Mouse (Mus musculus) hindbrain, postnatal 0 days (tissue): ENCODE data around the gene R3hcc1l. TPM values are rescaled to one million over a fixed set of nuclear protein-coding genes. Genes with fewer than 3 reads are reported as not detected.

Experiments
- ATAC-seq: fragments of 200-750 bp; cut with Nextera tagmentation; 2 replicates; pipeline ENCODE4 v1.8.0; 2017; ENCODE audit warnings: mild to moderate bottlenecking, moderate TSS enrichment, moderate library complexity
- DNase-seq: peaks from one replicate; pipeline ENCODE4 v3.0.0-alpha.2; 2015; ENCODE audit warnings: low spot score
- H3K27ac ChIP-seq: fragments of 300-500 bp; sonication (generic); 2 replicates; pipeline ENCODE4 v1.5.1; 2014; ENCODE audit warnings: mild to moderate bottlenecking
- H3K27me3 ChIP-seq: fragments of 300-500 bp; sonication (generic); 2 replicates; pipeline ENCODE4 v1.6.1; 2014; ENCODE audit warnings: low read length, mixed read lengths; ENCODE audit not compliant: insufficient read depth
- H3K36me3 ChIP-seq: fragments of 300-500 bp; sonication (generic); 2 replicates; pipeline ENCODE4 v1.6.1; 2014; ENCODE audit warnings: low read length, mixed read lengths; ENCODE audit not compliant: insufficient read depth
- H3K4me1 ChIP-seq: fragments of 300-500 bp; sonication (generic); 2 replicates; pipeline ENCODE4 v1.6.1; 2014; ENCODE audit warnings: antibody characterized with exemption, low read length, mixed read lengths; ENCODE audit not compliant: insufficient read depth
- H3K4me2 ChIP-seq: fragments of 300-500 bp; sonication (generic); 2 replicates; pipeline ENCODE4 v1.6.1; 2014; ENCODE audit warnings: low read depth, mild to moderate bottlenecking, low read length, moderate library complexity, mixed read lengths
- H3K4me3 ChIP-seq: fragments of 300-500 bp; sonication (generic); 2 replicates; pipeline ENCODE4 v1.5.1; 2014; ENCODE audit warnings: low read length
- H3K9ac ChIP-seq: fragments of 300-500 bp; sonication (generic); replicated peaks from 2 replicates; pipeline ENCODE4 v1.6.1; 2014; ENCODE audit warnings: mild to moderate bottlenecking, low read length, moderate library complexity, mixed read lengths
- H3K9me3 ChIP-seq: fragments of 300-500 bp; sonication (generic); 2 replicates; pipeline ENCODE4 v1.6.1; 2016; ENCODE audit warnings: low read length, mixed read lengths
- CTCF ChIP-seq: IDR thresholded peaks from 2 replicates; pipeline ENCODE4 v1.5.1; 2016; ENCODE audit warnings: antibody characterized with exemption, control low read depth, low read depth
- WGBS: fragments of 180-500 bp; shearing (Covaris S2); extraction: QIAGEN DNeasy Blood & Tissue Kit; methylation state at CpG from one replicate; pipeline ENCODE4 v1.1.7; 2014; 5-methylcytosine and 5-hydroxymethylcytosine counted together
- polyA plus RNA-seq: library from polyadenylated mRNA; unstranded; fragments of >200 nt; fragmentation: Nextera tagmentation; extraction: Ambion mirVana; gene quantifications from 2 replicates; pipeline ENCODE4 v1.2.1, GENCODE M21; 2015
- total RNA-seq: library from RNA; depleted of rRNA; stranded (reverse); fragments of >200 nt; gene quantifications from 2 replicates; pipeline ENCODE4 v1.2.3, GENCODE M21; 2014

R3hcc1l gene
- total and polyA plus RNA-seq, 2 experiments from 2014 or later: 7.2 to 8.8 TPM

DNA sequence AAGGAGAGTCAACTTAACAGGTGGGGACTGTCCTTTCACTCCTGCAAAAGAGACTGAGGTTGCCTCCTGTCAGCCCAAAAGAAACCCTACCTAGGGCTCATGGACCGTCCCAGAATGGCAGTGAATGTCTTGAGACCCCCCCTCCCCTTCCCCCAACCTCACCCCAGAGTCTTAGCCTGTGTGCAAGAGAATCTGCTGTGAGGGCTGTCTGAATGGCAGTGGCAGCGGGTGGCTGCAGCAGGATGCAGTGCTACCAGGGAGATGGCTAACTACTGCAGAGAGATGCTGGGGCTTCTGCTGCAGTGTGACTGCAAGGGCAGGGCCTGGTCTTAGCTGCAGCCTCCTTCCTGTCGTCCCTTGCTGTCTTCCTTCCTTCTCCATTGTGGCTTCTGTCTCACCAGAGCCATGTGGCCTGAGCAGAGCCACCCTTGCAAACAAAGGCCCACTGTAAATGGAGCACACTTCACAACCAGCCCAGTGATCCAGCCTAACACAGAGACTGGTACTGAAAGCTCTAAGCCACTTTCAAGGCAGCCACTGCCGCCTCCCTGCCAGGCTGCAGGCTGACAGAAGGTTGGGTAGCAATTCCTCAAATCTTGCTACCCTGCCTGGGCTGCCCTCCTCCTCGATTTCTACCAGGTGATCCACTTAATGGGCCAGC, 25.2 kb upstream of the R3hcc1l start:
- 29% methylated on average over 5 of the region's 5 CpGs for WGBS
- Histone ChIP-seq H3K36me3 (no peaks in the 10 kb centered on the region), H3K4me3 (no peak overlapping the region), H3K9me3 (no peaks in the 10 kb centered on the region), H3K27ac (peak overlapping the region; percentile 49; the same call in 1 of the 2 replicates), H3K27me3 (no peaks in the 10 kb centered on the region), H3K4me1 (no peaks in the 10 kb centered on the region), H3K9ac (no peak overlapping the region), H3K4me2 (no peak overlapping the region)
- DNase-seq (peak; percentile 35), ATAC-seq (peak; percentile 83)
- TF ChIP-seq CTCF: no peak

GRCm38 (mm10) chr19:42504156-42504555, 14.4 kb upstream of the R3hcc1l start:
- DNase-seq: no peak
- ATAC-seq: no peak
- Histone ChIP-seq H3K4me2 (no peak overlapping the region), H3K27ac (no peak overlapping the region), H3K4me3 (no peak overlapping the region), H3K36me3 (no peaks in the 10 kb centered on the region), H3K4me1 (no peaks in the 10 kb centered on the region), H3K9me3 (no peaks in the 10 kb centered on the region), H3K27me3 (no peaks in the 10 kb centered on the region), H3K9ac (no peak overlapping the region)
- TF ChIP-seq CTCF: no peak
- 75% methylated on average over 3 of the region's 3 CpGs for WGBS

GRCm38 (mm10) chr19:42509625-42510024, 8.9 kb upstream of the R3hcc1l start:
- no peaks in the 10 kb centered on the region for H3K36me3 ChIP-seq
- DNase-seq (no peak), ATAC-seq (no peak)
- H3K27me3 ChIP-seq: no peaks in the 10 kb centered on the region
- no peak overlapping the region for H3K4me2 ChIP-seq
- H3K9ac ChIP-seq: no peak overlapping the region
- no peak overlapping the region for H3K27ac ChIP-seq
- no peaks in the 10 kb centered on the region for H3K4me1 ChIP-seq
- no peaks in the 10 kb centered on the region for H3K9me3 ChIP-seq
- WGBS: 88% methylated on average over 9 of the region's 9 CpGs
- TF ChIP-seq CTCF: no peak
- H3K4me3 ChIP-seq: no peak overlapping the region

- Histone ChIP-seq H3K9ac (no peak overlapping the region), H3K4me3 (no peak overlapping the region), H3K27me3 (no peaks in the 10 kb centered on the region), H3K4me2 (no peak overlapping the region), H3K9me3 (no peaks in the 10 kb centered on the region), H3K36me3 (no peaks in the 10 kb centered on the region), H3K27ac (no peak overlapping the region), H3K4me1 (no peaks in the 10 kb centered on the region)
- 63% methylated on average over 16 of the region's 16 CpGs for WGBS
- no peak for TF ChIP-seq CTCF
- ATAC-seq: no peak
- no peak for DNase-seq
Measured at GRCm38 (mm10) chr19:42510276-42511171, 8.0 kb upstream of the R3hcc1l start.

DNA sequence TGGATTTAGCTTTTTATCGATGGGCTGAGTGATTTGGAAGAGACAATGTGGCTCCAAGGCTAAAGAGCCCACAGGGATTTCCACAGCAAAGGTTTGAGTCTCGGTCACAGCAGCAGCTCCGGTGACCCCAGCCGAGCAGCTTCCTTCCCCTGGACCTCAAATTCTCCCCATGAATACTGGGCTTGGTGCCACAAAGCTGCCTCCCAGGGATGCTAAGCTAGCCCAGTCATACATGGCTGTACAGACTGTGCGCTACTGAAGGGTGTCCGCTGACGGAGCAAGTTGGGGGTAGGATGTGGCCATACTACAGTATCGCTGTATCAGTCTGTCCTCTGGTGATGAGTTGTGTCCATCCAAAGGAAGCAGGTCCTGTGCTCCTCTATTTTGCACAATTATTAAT, 2.9 kb upstream of the R3hcc1l start:
- TF ChIP-seq CTCF: no peak
- no peak for ATAC-seq
- H3K4me2 ChIP-seq: no peak overlapping the region
- H3K4me1 ChIP-seq: peaks cover 8% of the 10 kb centered on the region; the same call in 1 of the 2 replicates
- 88% methylated on average over 8 of the region's 8 CpGs for WGBS
- DNase-seq: no peak
- H3K9ac ChIP-seq: no peak overlapping the region
- H3K4me3 ChIP-seq: no peak overlapping the region
- no peaks in the 10 kb centered on the region for H3K36me3 ChIP-seq
- no peak overlapping the region for H3K27ac ChIP-seq
- no peaks in the 10 kb centered on the region for H3K9me3 ChIP-seq
- no peaks in the 10 kb centered on the region for H3K27me3 ChIP-seq

- H3K27me3 ChIP-seq: no peaks in the 10 kb centered on the region
- TF ChIP-seq CTCF: no peak
- DNase-seq: no peak
- H3K4me3 ChIP-seq: no peak overlapping the region
- H3K27ac ChIP-seq: no peak overlapping the region
- H3K9me3 ChIP-seq: no peaks in the 10 kb centered on the region
- peaks cover 8% of the 10 kb centered on the region; the same call in 1 of the 2 replicates for H3K4me1 ChIP-seq
- H3K9ac ChIP-seq: no peak overlapping the region
- 92% methylated on average over 8 of the region's 8 CpGs for WGBS
- H3K36me3 ChIP-seq: no peaks in the 10 kb centered on the region
- H3K4me2 ChIP-seq: no peak overlapping the region
- no peak for ATAC-seq
Measured at GRCm38 (mm10) chr19:42516121-42516520, 2.4 kb upstream of the R3hcc1l start.
